Mouse (Mus musculus): ENCODE data around the gene Olfr873.
"Not testable (repeated sequence)": the region's sequence is repeated elsewhere in the genome, so short reads cannot be mapped to it uniquely, and the experiment has no call there.

Gene Olfr873

GRCm38 (mm10) chr9:20298232-20298631, at the start of gene Olfr873:
Gene Olfr873 (plus strand): TSS chr9:20298532.
- DNase-seq (ENCODE audit: extremely low read depth, insufficient read length, low spot score): no peak

- DNase-seq (ENCODE audit: extremely low read depth, insufficient read length, low spot score): no peak
Observed at GRCm38 (mm10) chr9:20282051-20282450, 16.3 kb upstream of the Olfr873 start, which contains the start of gene Olfr39. Gene Olfr39 (plus strand): TSS chr9:20282351.

GRCm38 (mm10) chr9:20295562-20295961, 2.8 kb upstream of the Olfr873 start:
- not testable (repeated sequence) for DNase-seq (ENCODE audit: extremely low read depth, insufficient read length, low spot score)

- no peak for DNase-seq (ENCODE audit: extremely low read depth, insufficient read length, low spot score)
Observed at GRCm38 (mm10) chr9:20335994-20336393, 37.7 kb downstream of the Olfr873 start, which contains the start of gene Olfr18. Gene Olfr18 (minus strand): TSS chr9:20336094.

GRCm38 (mm10) chr9:20348501-20348900, 50.2 kb downstream of the Olfr873 start:
- no peak for DNase-seq (ENCODE audit: extremely low read depth, insufficient read length, low spot score)
